Mouse (Mus musculus): ENCODE measurements at regions not wholly inside any gene's neighbourhood (a gene's known extent, or its start where the extent isn't known, plus 50 kb on each side); places are given as distances from the start of the nearest gene placed in this dataset.

DNA sequence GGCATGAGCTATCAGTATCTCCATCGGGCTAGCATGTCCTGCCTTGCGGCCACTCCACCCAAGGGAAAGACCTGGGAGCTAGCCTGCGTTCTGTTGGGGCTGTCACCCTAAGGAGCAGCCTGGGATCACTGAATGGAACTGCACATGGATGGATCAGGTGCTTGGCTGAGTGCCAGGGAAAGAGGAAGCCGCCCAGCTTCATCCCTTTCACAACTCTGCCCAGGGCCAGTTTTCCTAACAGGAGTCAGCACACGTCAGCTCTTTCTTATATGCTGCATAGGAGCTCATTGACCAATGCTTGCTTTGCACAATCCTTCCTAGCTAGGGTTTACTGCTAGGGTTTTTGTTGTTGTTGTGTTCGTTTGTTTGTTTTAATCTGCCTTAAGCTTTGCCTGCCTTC, 134.3 kb upstream of the Mylip start:
- no peaks in the 10 kb centered on the region for H3K9me3 ChIP-seq
- H3K4me2 ChIP-seq: no peak overlapping the region
- no peaks in the 10 kb centered on the region for H3K27me3 ChIP-seq
- H3K4me1 ChIP-seq: no peaks in the 10 kb centered on the region
- H3K4me3 ChIP-seq: no peak overlapping the region
- no peaks in the 10 kb centered on the region for H3K36me3 ChIP-seq
- 72% methylated on average over 6 of the region's 6 CpGs for WGBS
- H3K9ac ChIP-seq: no peak overlapping the region
- ATAC-seq (ENCODE audit: borderline replicate concordance, extremely low read depth, low FRiP score, low TSS enrichment): no peak
- no peak overlapping the region for H3K27ac ChIP-seq

DNA sequence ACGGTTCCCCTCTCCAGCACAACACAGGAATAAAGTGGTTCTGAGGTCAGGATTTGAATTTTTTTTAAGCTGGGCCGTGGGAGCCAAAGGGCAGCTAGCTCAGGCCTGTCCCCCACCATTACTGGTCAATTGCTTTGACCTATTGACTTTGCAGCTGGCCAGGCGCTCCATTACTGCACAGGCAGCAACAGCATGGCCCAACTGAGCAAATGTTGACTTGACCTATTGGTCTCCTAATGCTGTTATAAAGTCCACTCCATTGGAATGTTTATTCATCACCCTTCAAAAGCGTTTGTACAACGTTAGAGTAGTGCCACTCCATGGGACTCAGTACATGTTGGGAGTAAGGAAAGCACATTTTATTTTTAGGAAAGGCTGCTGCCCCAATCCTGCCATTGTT, 127.5 kb upstream of the Mylip start:
- H3K36me3 ChIP-seq: no peaks in the 10 kb centered on the region
- H3K9ac ChIP-seq: no peak overlapping the region
- H3K4me3 ChIP-seq: no peak overlapping the region
- no peak overlapping the region for H3K4me2 ChIP-seq
- no peaks in the 10 kb centered on the region for H3K27me3 ChIP-seq
- H3K27ac ChIP-seq: no peak overlapping the region
- H3K4me1 ChIP-seq: no peaks in the 10 kb centered on the region
- ATAC-seq (ENCODE audit: borderline replicate concordance, extremely low read depth, low FRiP score, low TSS enrichment): no peak
- no peaks in the 10 kb centered on the region for H3K9me3 ChIP-seq
- WGBS: 13% methylated on average over 5 of the region's 5 CpGs

DNA sequence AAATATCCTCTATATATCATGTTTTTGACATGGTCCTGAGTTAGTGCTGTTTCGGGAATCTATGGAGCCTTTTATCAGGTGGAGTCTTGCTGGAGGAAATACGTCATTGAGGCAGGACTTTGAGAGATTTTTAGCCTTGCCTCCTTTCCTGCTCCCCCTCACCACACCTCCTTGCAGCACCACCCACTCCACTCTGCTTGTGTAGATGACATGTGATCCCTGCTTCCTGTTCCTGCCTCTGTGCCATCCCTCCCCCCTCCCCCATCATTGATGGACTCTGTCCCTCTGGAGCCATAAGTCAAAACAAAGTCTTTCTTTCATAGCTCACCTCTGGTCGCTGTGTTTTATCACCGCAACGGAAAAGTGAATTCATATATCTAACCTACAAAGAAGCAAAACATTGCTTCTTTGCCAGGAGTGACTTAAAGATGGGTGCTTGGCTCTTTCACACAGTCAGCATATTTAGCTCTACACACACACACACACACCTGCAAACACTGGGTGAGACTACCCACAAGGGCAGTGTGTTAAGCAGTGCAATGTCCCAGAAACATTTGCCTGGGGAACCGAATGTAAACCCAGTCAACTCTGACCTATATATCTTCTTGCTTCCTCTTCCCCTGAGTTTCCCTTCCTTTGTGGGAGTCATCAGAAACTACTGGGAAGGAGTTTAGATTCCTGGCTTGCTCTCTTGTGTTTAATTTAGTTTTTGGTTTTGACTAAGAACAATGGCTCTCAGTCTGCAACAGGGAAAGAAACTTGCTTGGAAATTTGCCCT, 123.1 kb upstream of the Mylip start:
- Histone ChIP-seq H3K9ac (no peak overlapping the region), H3K4me1 (no peaks in the 10 kb centered on the region), H3K9me3 (no peaks in the 10 kb centered on the region), H3K4me3 (no peak overlapping the region), H3K36me3 (no peaks in the 10 kb centered on the region), H3K27ac (no peak overlapping the region), H3K4me2 (no peak overlapping the region), H3K27me3 (no peaks in the 10 kb centered on the region)
- no peak for ATAC-seq (ENCODE audit: borderline replicate concordance, extremely low read depth, low FRiP score, low TSS enrichment)
- WGBS: 72% methylated on average over 6 of the region's 6 CpGs

- H3K36me3 ChIP-seq: no peaks in the 10 kb centered on the region
- no peak for ATAC-seq (ENCODE audit: borderline replicate concordance, extremely low read depth, low FRiP score, low TSS enrichment)
- H3K27ac ChIP-seq: no peak overlapping the region
- no peaks in the 10 kb centered on the region for H3K4me1 ChIP-seq
- H3K9me3 ChIP-seq: no peaks in the 10 kb centered on the region
- H3K4me3 ChIP-seq: no peak overlapping the region
- 80% methylated on average over 5 of the region's 5 CpGs for WGBS
- no peak overlapping the region for H3K9ac ChIP-seq
- H3K4me2 ChIP-seq: no peak overlapping the region
- no peaks in the 10 kb centered on the region for H3K27me3 ChIP-seq
These were observed 122.1 kb upstream of the Mylip start for GRCm38 (mm10) chr13:45267446-45267845.

- Histone ChIP-seq H3K27me3 (no peaks in the 10 kb centered on the region), H3K36me3 (no peaks in the 10 kb centered on the region), H3K9ac (no peak overlapping the region), H3K9me3 (no peaks in the 10 kb centered on the region), H3K4me2 (no peak overlapping the region), H3K27ac (no peak overlapping the region), H3K4me3 (no peak overlapping the region), H3K4me1 (no peaks in the 10 kb centered on the region)
- ATAC-seq (ENCODE audit: borderline replicate concordance, extremely low read depth, low FRiP score, low TSS enrichment): no peak
- WGBS: 64% methylated on average over 4 of the region's 4 CpGs
These were observed 121.6 kb upstream of the Mylip start for GRCm38 (mm10) chr13:45267906-45268305.

- no peak overlapping the region for H3K9ac ChIP-seq
- ATAC-seq (ENCODE audit: borderline replicate concordance, extremely low read depth, low FRiP score, low TSS enrichment): no peak
- WGBS: 41% methylated on average over 8 of the region's 8 CpGs
- H3K36me3 ChIP-seq: no peaks in the 10 kb centered on the region
- H3K9me3 ChIP-seq: no peaks in the 10 kb centered on the region
- H3K27ac ChIP-seq: 0 out of 2 replicates have a peak overlapping the region, but pooled peaks have one; percentile 36
- H3K4me2 ChIP-seq: no peak overlapping the region
- H3K4me3 ChIP-seq: no peak overlapping the region
- no peaks in the 10 kb centered on the region for H3K27me3 ChIP-seq
- peaks cover 6% of the 10 kb centered on the region; the same call in 1 of the 2 replicates for H3K4me1 ChIP-seq
These were observed 115.2 kb upstream of the Mylip start for GRCm38 (mm10) chr13:45274261-45274884.

DNA sequence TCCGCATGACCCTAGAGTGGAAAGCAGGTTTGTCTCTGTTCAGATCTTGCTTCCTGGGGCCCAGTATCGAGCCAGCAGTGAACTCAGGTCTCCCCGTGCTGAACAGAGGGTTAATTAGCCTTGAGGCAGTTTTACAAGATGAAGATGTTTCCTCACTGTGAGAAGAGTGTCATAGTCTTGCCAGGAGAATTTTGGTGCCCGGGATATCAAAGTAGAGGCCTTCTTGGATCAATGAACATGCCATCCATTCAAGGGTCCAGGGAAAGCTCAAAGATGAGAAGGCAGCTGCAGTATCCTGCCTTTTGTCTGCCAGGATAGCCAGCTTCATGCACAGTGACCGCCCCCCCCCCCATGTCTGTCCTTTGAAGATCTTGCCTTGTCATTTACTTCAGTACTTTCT, 114.2 kb upstream of the Mylip start:
- Histone ChIP-seq H3K9me3 (no peaks in the 10 kb centered on the region), H3K4me3 (no peak overlapping the region), H3K27me3 (no peaks in the 10 kb centered on the region), H3K4me1 (peaks cover 6% of the 10 kb centered on the region; the same call in 1 of the 2 replicates), H3K4me2 (no peak overlapping the region), H3K9ac (no peak overlapping the region), H3K27ac (no peak overlapping the region), H3K36me3 (no peaks in the 10 kb centered on the region)
- 60% methylated on average over 5 of the region's 5 CpGs for WGBS
- ATAC-seq (ENCODE audit: borderline replicate concordance, extremely low read depth, low FRiP score, low TSS enrichment): no peak

DNA sequence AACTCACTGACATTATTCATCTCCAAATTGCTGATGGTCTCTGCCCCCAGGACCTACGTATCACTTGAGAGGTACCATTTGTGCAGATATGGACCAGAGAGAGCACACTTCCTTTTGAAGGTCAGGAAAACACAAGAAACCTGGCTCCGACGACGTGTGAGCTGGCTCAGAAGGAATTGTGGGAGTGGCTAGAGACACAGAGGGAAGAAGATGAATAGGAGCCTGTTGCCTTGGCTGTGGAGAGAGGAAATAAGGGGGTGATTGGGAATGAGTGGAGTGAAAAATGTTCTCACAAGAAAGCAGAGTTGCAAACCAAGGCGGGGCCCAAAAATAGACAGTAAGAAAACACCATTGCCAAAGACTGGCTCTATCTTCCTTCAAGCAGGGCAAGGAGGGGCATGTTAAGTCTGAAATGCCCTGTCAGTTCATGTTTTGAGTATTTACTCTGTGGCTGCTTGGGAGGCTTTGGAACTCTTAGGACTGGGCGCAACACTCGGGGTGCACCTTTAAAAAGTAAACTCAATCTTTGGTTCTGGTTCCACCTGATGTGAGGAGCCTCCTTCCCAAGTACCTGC, 111.6 kb upstream of the Mylip start:
- H3K4me2 ChIP-seq: no peak overlapping the region
- H3K27me3 ChIP-seq: no peaks in the 10 kb centered on the region
- no peaks in the 10 kb centered on the region for H3K9me3 ChIP-seq
- H3K4me1 ChIP-seq: peaks cover 6% of the 10 kb centered on the region; the same call in 1 of the 2 replicates
- WGBS: 44% methylated on average over 7 of the region's 7 CpGs
- no peak for ATAC-seq (ENCODE audit: borderline replicate concordance, extremely low read depth, low FRiP score, low TSS enrichment)
- no peak overlapping the region for H3K4me3 ChIP-seq
- no peaks in the 10 kb centered on the region for H3K36me3 ChIP-seq
- no peak overlapping the region for H3K27ac ChIP-seq
- no peak overlapping the region for H3K9ac ChIP-seq

GRCm38 (mm10) chr13:45281106-45281505, 108.4 kb upstream of the Mylip start:
- WGBS: 66% methylated on average over 8 of the region's 8 CpGs
- no peak overlapping the region for H3K4me2 ChIP-seq
- H3K4me1 ChIP-seq: 0 out of 2 replicates have a peak, but pooled peaks cover 3% of the 10 kb centered on the region
- no peaks in the 10 kb centered on the region for H3K27me3 ChIP-seq
- no peak overlapping the region for H3K27ac ChIP-seq
- no peaks in the 10 kb centered on the region for H3K9me3 ChIP-seq
- H3K36me3 ChIP-seq: no peaks in the 10 kb centered on the region
- H3K4me3 ChIP-seq: no peak overlapping the region
- no peak overlapping the region for H3K9ac ChIP-seq
- no peak for ATAC-seq (ENCODE audit: borderline replicate concordance, extremely low read depth, low FRiP score, low TSS enrichment)

- Histone ChIP-seq H3K27ac (no peak overlapping the region), H3K36me3 (no peaks in the 10 kb centered on the region), H3K4me2 (no peak overlapping the region), H3K4me3 (no peak overlapping the region), H3K27me3 (no peaks in the 10 kb centered on the region), H3K4me1 (no peaks in the 10 kb centered on the region), H3K9ac (no peak overlapping the region), H3K9me3 (no peaks in the 10 kb centered on the region)
- no peak for ATAC-seq (ENCODE audit: borderline replicate concordance, extremely low read depth, low FRiP score, low TSS enrichment)
- 93% methylated on average over 2 of the region's 2 CpGs for WGBS
These were observed 102.9 kb upstream of the Mylip start for GRCm38 (mm10) chr13:45286651-45287050.

- Histone ChIP-seq H3K4me3 (no peak overlapping the region), H3K4me2 (no peak overlapping the region), H3K27ac (no peak overlapping the region), H3K9me3 (no peaks in the 10 kb centered on the region), H3K36me3 (no peaks in the 10 kb centered on the region), H3K9ac (no peak overlapping the region), H3K4me1 (no peaks in the 10 kb centered on the region), H3K27me3 (no peaks in the 10 kb centered on the region)
- ATAC-seq (ENCODE audit: borderline replicate concordance, extremely low read depth, low FRiP score, low TSS enrichment): no peak
- WGBS: 87% methylated on average over 4 of the region's 4 CpGs
These were observed 102.3 kb upstream of the Mylip start for GRCm38 (mm10) chr13:45287217-45287616.

DNA sequence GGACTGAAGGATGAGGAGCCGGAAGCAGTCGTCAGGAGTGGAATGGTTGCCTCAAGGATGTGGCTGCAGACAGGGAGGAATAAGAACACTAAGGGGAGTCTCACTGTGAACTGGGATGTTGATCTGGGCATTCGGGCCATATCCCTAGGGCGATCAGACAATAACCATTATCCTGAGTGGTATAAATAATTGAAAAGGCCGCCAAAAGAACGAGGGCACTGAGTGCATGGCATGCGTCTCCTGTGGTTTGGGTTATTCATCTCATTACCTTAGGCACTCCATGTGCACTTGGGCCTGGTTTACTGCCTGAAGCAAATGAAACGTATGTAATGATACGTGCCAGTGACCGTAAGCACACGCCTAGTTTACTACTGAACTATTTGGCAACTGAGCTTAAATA, 99.6 kb upstream of the Mylip start:
- Histone ChIP-seq H3K27ac (no peak overlapping the region), H3K4me2 (no peak overlapping the region), H3K9me3 (no peaks in the 10 kb centered on the region), H3K4me3 (no peak overlapping the region), H3K9ac (no peak overlapping the region), H3K27me3 (no peaks in the 10 kb centered on the region), H3K4me1 (no peaks in the 10 kb centered on the region), H3K36me3 (no peaks in the 10 kb centered on the region)
- WGBS: 93% methylated on average over 11 of the region's 11 CpGs
- ATAC-seq (ENCODE audit: borderline replicate concordance, extremely low read depth, low FRiP score, low TSS enrichment): no peak

All from lung, embryonic 15.5 days (tissue).